Mouse (Mus musculus) thymus, adult 2 months (tissue): ENCODE data around the gene Ttc16. TPM values are rescaled to one million over a fixed set of nuclear protein-coding genes. Genes with fewer than 3 reads are reported as not detected.
A peak's percentile ranks its signal among the peaks of the same experiment; 100 is the strongest.

Experiments
- DNase-seq: peaks from one replicate; pipeline ENCODE4 v3.0.0; 2021
- H3K27ac ChIP-seq: fragments of 200-500 bp; 2 replicates; pipeline ENCODE4 v1.5.1; 2012; ENCODE audit warnings: low read length, control low read depth; ENCODE audit not compliant: control insufficient read depth, insufficient read depth
- H3K27me3 ChIP-seq: fragments of 200-500 bp; 2 replicates; pipeline ENCODE4 v1.6.1; 2012; ENCODE audit warnings: mild to moderate bottlenecking, low read length, moderate library complexity, mixed read lengths; ENCODE audit not compliant: control insufficient read depth, insufficient read depth
- H3K36me3 ChIP-seq: fragments of 200-500 bp; 2 replicates; pipeline ENCODE4 v1.6.1; 2012; ENCODE audit warnings: mild to moderate bottlenecking, low read length, moderate library complexity; ENCODE audit not compliant: control insufficient read depth, insufficient read depth
- H3K4me1 ChIP-seq: fragments of 200-500 bp; replicated peaks from 2 replicates; pipeline ENCODE4 v1.6.1; 2012; ENCODE audit warnings: low read length; ENCODE audit not compliant: control insufficient read depth, insufficient read depth
- H3K4me3 ChIP-seq: fragments of 200-500 bp; 2 replicates; pipeline ENCODE4 v1.5.1; 2012; ENCODE audit warnings: mild to moderate bottlenecking, low read length, control low read depth, moderate library complexity; ENCODE audit not compliant: control insufficient read depth, insufficient read depth
- CTCF ChIP-seq: fragments of 200-500 bp; IDR thresholded peaks from 2 replicates; pipeline ENCODE4 v1.5.1; 2012; ENCODE audit warnings: mild to moderate bottlenecking, control low read depth, low read length, moderate library complexity, borderline replicate concordance; ENCODE audit not compliant: control insufficient read depth, poor library complexity, insufficient read depth; ENCODE audit errors: extremely low read depth
- POLR2A ChIP-seq: fragments of 200-500 bp; IDR thresholded peaks from 2 replicates; pipeline ENCODE4 v1.6.1; 2012; ENCODE audit warnings: mild to moderate bottlenecking, low read length, control low read depth, moderate library complexity; ENCODE audit not compliant: control insufficient read depth, poor library complexity, insufficient read depth; ENCODE audit errors: extremely low read depth
- WGBS: fragments of 180-500 bp; shearing (Covaris S2); methylation state at CpG from one replicate; pipeline ENCODE4 v1.1.7; 2018; 5-methylcytosine and 5-hydroxymethylcytosine counted together
- polyA plus RNA-seq: library from polyadenylated mRNA; depleted of rRNA; stranded (reverse); fragments of >200 nt; gene quantifications from 2 replicates; pipeline ENCODE4 v1.2.3, GENCODE M21; 2012

Gene Ttc16
- polyA plus RNA-seq, 1 experiment, result 2.3 TPM

DNA sequence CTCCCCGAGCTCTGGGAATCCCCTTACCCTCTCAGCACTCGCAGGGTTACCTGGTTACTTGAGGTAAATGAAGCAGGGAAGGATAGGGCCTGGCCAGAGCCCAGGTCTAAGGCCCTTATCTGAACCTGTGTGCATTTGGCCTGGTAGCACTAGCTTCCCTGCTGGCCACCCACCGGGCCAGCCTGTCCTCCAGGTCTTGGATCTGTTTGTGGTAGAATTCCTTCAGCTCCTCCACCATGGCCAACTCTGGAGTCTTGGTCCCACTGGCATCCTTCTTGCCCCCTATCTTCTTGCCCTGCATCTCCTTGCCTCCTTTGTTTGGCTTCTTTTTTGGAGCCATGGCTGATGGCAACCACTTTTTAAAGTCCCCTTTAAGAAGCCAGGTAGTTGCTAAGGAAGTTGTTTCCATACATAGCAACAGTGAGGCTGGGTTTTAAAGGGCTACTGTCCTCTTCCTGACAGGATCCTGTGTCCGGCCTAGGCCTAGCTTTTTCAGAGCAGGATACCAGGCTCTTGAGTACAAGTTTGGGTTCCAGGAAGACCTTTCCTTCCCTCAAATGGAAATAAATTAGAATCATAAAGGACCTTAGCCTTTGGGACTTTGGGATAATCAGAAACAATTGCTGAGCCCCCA lies 8.7 kb upstream of the Ttc16 start, which contains the start of gene Cfap157:
TSS of gene Cfap157 (minus strand) at position 381 of the 634 bp plus-strand sequence.
- no peak within 1 kb of the TSS; the same call in 1 of the 2 replicates for H3K27ac ChIP-seq
- H3K36me3 ChIP-seq, result no peaks in the 10 kb centered on the region
- 83% methylated on average over 4 of the region's 4 CpGs for WGBS
- H3K4me1 ChIP-seq, result peaks cover 37% of the 10 kb centered on the region
- no peaks in the 10 kb centered on the region for H3K27me3 ChIP-seq
- no peak within 1 kb of the TSS for H3K4me3 ChIP-seq
- TF ChIP-seq CTCF, result no peak
- no peak for TF ChIP-seq POLR2A
- no peak for DNase-seq

DNA sequence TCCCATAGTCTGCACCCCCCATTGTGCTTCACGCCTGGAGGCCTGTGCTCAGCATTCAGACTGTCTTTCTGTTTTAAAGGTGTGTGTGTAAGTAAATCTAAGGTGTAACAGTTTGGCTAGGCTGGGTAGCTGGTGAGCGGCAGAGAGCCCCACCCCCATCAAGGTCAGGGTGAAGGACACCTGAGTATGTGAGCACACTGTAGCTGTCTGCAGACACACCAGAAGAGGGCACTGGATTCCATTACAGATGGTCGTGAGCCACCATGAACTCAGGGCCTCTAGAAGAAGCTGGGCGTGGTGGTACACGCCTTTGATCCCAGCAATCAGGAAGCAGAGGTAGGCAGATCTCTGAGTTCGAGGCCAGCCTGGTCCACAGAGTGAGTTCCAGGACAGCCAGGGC lies 6.3 kb upstream of the Ttc16 start:
- no peak for TF ChIP-seq CTCF
- WGBS, result 81% methylated on average over 6 of the region's 6 CpGs
- Histone ChIP-seq H3K4me1 (peaks cover 57% of the 10 kb centered on the region), H3K27ac (no peak overlapping the region), H3K4me3 (no peak overlapping the region), H3K36me3 (no peaks in the 10 kb centered on the region), H3K27me3 (no peaks in the 10 kb centered on the region)
- DNase-seq, result no peak

DNA sequence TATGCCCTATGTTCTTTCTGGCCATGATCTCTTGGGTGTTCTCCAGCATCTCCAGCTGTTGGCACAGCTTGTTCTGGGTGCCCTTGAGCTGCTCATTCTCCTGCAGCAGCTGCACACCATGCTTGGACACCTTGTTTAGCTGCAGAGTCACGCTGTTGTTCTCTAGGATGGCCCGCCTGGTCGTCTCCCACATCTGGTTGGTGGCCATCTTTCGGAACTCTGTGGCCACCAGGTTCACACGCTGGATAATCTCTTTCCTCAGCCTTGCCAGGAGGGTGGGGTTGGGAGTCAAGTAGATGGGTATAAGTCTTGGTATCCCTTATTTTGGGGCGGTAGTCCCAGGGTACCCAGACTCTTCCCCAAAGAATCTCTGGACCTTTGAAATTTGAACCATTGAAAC lies 4.3 kb upstream of the Ttc16 start:
- no peak overlapping the region for H3K27ac ChIP-seq
- H3K27me3 ChIP-seq, result no peaks in the 10 kb centered on the region
- no peaks in the 10 kb centered on the region for H3K36me3 ChIP-seq
- WGBS, result 93% methylated on average over 6 of the region's 6 CpGs
- DNase-seq, result no peak
- TF ChIP-seq CTCF, result no peak
- no peak for TF ChIP-seq POLR2A
- peaks cover 67% of the 10 kb centered on the region for H3K4me1 ChIP-seq
- H3K4me3 ChIP-seq, result no peak overlapping the region

GRCm38 (mm10) chr2:32779131-32779530 lies 3.7 kb upstream of the Ttc16 start:
- no peaks in the 10 kb centered on the region for H3K36me3 ChIP-seq
- TF ChIP-seq CTCF (peak; percentile 72; the same call in 1 of the 2 replicates), POLR2A (no peak)
- peak; percentile 64 for DNase-seq
- no peak overlapping the region for H3K4me3 ChIP-seq
- peak overlapping the region; percentile 22; the same call in 1 of the 2 replicates for H3K27ac ChIP-seq
- no peaks in the 10 kb centered on the region for H3K27me3 ChIP-seq
- WGBS, result 49% methylated on average over 8 of the region's 8 CpGs
- peaks cover 66% of the 10 kb centered on the region for H3K4me1 ChIP-seq

DNA sequence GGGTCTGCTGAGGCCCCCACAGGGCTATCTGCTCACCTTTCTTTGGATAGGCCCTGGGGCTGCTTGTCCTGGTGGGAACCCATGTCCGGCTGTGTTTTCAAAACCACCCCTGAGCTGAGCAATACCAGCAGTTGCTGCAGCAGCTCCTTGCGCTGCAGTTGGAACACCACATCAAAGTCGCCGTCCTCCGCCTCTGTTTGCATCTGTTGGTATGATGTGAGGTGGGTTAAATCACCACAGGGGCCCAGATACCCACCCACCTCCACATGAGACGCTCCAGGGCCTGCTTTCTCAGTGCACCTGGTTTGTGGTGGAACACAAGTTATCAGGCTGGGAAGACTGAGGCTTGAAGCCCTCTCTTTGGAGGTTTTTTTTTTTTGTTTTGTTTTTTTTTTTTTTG lies 2.6 kb upstream of the Ttc16 start:
- Histone ChIP-seq H3K27ac (peak overlapping the region; percentile 78), H3K4me3 (peak overlapping the region; percentile 24), H3K36me3 (no peaks in the 10 kb centered on the region), H3K27me3 (no peaks in the 10 kb centered on the region), H3K4me1 (peaks cover 60% of the 10 kb centered on the region)
- DNase-seq, result peak; percentile 88
- TF ChIP-seq POLR2A (0 out of 2 replicates have a peak, but pooled peaks have one; percentile 47), CTCF (0 out of 2 replicates have a peak, but pooled peaks have one; percentile 26)
- 3% methylated on average over 6 of the region's 6 CpGs for WGBS

- DNase-seq, result no peak
- TF ChIP-seq CTCF (no peak), POLR2A (no peak)
- Histone ChIP-seq H3K27me3 (no peaks in the 10 kb centered on the region), H3K4me1 (peaks cover 64% of the 10 kb centered on the region), H3K27ac (no peak overlapping the region), H3K36me3 (no peaks in the 10 kb centered on the region), H3K4me3 (peak overlapping the region; percentile 78)
- WGBS, result 49% methylated on average over 22 of the region's 22 CpGs
Observed at GRCm38 (mm10) chr2:32776192-32776591, 759 bp upstream of the Ttc16 start.

DNA sequence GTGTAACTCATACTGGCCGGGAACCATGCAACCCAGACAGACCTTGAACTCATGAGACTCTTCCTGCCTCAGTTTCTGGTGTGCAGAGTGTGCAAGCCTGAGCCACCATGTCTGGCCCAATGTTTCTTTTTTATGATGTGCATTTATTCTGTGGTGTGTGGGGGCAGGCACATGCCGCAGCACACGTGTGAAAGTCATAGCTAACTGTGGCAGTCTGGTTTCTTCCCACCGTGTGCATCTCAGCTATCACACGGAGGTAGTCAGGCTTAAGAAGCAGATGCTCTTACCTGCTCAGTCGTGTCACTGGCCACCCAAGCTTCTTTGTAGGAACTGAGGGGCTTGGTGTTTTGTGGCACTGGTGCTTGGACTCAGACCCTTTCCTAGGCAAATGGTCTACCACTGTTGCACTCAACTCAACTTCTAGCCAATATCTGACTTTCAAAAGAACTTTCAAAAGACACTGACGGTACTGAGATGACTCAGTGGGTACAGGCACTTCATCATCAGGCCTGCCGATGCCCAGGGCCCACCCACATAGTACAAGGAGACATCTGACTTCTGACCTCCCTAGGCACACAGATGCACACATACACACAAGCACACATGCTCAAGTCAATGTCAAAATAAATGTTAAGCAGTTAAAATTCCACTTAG lies 2.7 kb downstream of the Ttc16 start:
- Histone ChIP-seq H3K36me3 (no peaks in the 10 kb centered on the region), H3K27me3 (no peaks in the 10 kb centered on the region), H3K4me1 (peaks cover 44% of the 10 kb centered on the region), H3K27ac (no peak overlapping the region), H3K4me3 (no peak overlapping the region)
- no peak for DNase-seq
- TF ChIP-seq CTCF (no peak), POLR2A (no peak)
- WGBS, result 88% methylated on average over 8 of the region's 8 CpGs
